Mouse (Mus musculus): ENCODE results near the gene Gm7168. TPM values are rescaled to one million over a fixed set of nuclear protein-coding genes. Genes with fewer than 3 reads are reported as not detected.
"Not testable (repeated sequence)": the region's sequence is repeated elsewhere in the genome, so short reads cannot be mapped to it uniquely, and the experiment has no call there.

Gm7168 gene
- polyA plus RNA-seq, 1 experiment from 2014 or later: not detected

DNA sequence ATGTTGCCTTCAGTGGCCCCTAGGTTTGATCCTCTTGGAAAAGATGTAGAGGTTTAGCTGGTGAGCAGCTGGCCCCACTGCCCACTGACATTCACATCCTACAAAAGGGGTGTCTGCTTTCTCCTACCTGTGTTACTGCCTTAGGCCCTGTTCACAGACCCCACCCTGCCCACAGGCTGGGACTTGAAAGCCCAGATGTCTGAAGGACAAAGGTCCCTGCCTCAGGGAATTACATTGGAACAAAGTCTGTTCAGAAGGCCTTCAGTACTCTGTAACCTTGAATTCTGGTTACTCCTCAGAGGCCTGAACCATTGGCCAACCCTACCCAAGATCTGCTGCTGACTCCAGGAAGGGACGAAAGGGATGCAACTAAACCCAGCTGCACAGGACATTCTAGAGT, 39.5 kb downstream of the Gm7168 start:
- WGBS: 88% methylated on average over 1 of the region's 1 CpGs
- H3K9me3 ChIP-seq (replicated peaks): no peaks in the 10 kb centered on the region
- no peaks in the 10 kb centered on the region for H3K27me3 ChIP-seq (replicated peaks)
- no peak for ATAC-seq (ENCODE audit: insufficient number of reproducible peaks, low FRiP score)
- no peak overlapping the region for H3K4me3 ChIP-seq
- no peaks in the 10 kb centered on the region for H3K36me3 ChIP-seq
- no peak overlapping the region for H3K9ac ChIP-seq
- H3K27ac ChIP-seq (ENCODE audit: poor library complexity, severe bottlenecking): no peak overlapping the region
- no peaks in the 10 kb centered on the region for H3K4me1 ChIP-seq (replicated peaks)
- H3K4me2 ChIP-seq: no peak overlapping the region

DNA sequence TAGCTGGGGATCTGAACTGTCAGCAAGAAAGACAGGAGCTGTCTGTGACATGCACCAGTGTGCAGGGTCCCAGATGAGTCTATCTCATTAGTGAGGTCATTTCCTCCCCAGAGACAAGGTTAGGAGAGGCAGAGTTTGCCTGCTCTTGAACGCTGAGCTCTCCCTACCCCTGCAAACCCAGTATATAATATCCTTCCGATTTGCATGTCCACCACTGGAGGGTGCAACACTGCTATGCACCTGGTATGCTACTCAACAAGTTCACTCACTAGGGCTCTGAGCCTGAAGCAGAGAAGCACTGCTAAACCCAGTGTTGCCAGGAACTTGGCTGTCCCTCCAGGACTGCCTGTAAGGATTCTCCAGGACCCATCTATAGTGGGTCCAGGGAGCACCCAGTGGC, 45.3 kb downstream of the Gm7168 start:
- H3K4me1 ChIP-seq (replicated peaks); H3K36me3 ChIP-seq; ATAC-seq (ENCODE audit: insufficient number of reproducible peaks, low FRiP score); H3K9me3 ChIP-seq (replicated peaks); H3K27me3 ChIP-seq (replicated peaks); H3K27ac ChIP-seq (ENCODE audit: poor library complexity, severe bottlenecking); H3K9ac ChIP-seq; H3K4me3 ChIP-seq; H3K4me2 ChIP-seq: not testable (repeated sequence)
- 41% methylated on average over 2 of the region's 2 CpGs for WGBS

Other genes with a start within 250 kb of the Gm7168 start
- 106 and 108 TPM in 2 replicates for gene Afdn, start 187.8 kb upstream of the Gm7168 start, polyA plus RNA-seq (2016; fragmentation: Nextera tagmentation; extraction: Ambion mirVana)
- gene Tcte2, start 186.5 kb upstream of the Gm7168 start, polyA plus RNA-seq (2016; fragmentation: Nextera tagmentation; extraction: Ambion mirVana): 3.6 and 4.9 TPM in 2 replicates
- not detected in 2 replicates for gene Gm7356, start 55.3 kb downstream of the Gm7168 start, polyA plus RNA-seq (2016; fragmentation: Nextera tagmentation; extraction: Ambion mirVana)
- not detected in 2 replicates for gene Gm7358, start 111.2 kb downstream of the Gm7168 start, polyA plus RNA-seq (2016; fragmentation: Nextera tagmentation; extraction: Ambion mirVana)